Comparison of ENCODE assay signal across 27 mouse cellular contexts in the genomic region with DNA sequence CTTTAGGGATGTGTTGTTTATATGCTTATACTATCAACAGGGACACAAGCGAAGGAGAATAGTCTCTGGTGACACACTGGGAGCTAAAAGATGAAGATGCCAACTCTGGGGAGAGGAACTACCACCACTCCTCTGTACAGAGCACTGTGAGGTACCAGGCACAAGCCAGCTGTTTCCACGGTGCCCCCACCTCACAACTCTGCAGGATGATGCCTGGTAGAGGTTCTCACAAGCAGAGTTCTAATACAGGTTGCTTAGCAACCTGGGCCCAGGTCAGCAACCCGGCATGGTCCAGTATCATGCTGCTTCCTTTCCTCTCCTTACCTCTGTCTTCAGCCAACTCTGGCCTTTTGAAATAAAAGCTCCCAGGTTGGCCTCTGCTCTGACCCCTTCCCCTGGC. TPM values are rescaled to one million over a fixed set of nuclear protein-coding genes. Genes with fewer than 3 reads are reported as not detected.
A peak's percentile ranks its signal among the peaks of the same experiment; 100 is the strongest.
DNase-seq lines count a peak whose midpoint lies in the region; ATAC-seq and TF ChIP-seq lines count a peak whose summit lies in the region.
"Had no signal": no experiment of that assay in that cellular context is flagged by ENCODE, and none has a peak within 500 bp of the region (broad histone marks: within the 10 kb centered on the region; RNA-seq: fewer than 3 reads in every experiment).

No protein-coding gene starts in this region.

- no peak for DNase-seq in hindbrain, embryonic 11.5 days (ENCODE audit: low spot score)
- DNase-seq in midbrain, postnatal 0 days (ENCODE audit: low spot score), result no peak
- DNase-seq in embryonic facial prominence, embryonic 14.5 days (ENCODE audit: low spot score), result no peak
- DNase-seq: adrenal gland, postnatal 14 days; cerebellum, adult 11 months; cerebellum, adult 2 months; cerebellum, adult 9-11 months; cerebellum, postnatal 25 days; forebrain, postnatal 0 days; gastrocnemius, adult 2 months; gastrocnemius, postnatal 14 days; heart, adult 11 months; heart, postnatal 10 days; heart, postnatal 36 days; kidney, adult 18-20 months had no signal

- H3K27ac ChIP-seq in hindbrain, embryonic 13.5 days, result no peak overlapping the region
- no peak overlapping the region for H3K27ac ChIP-seq in hindbrain, embryonic 11.5 days (ENCODE audit: low read depth, low read length)
- no peak overlapping the region for H3K27ac ChIP-seq in midbrain, embryonic 15.5 days
- no peak overlapping the region for H3K27ac ChIP-seq in midbrain, postnatal 0 days (ENCODE audit: low read depth, low read length)
- H3K27ac ChIP-seq in embryonic facial prominence, embryonic 14.5 days (replicated peaks; ENCODE audit: low read depth, low read length), result no peak overlapping the region
- no peak overlapping the region for H3K27ac ChIP-seq in embryonic facial prominence, embryonic 15.5 days (replicated peaks)
- no peak overlapping the region for H3K27ac ChIP-seq in heart, embryonic 11.5 days (ENCODE audit: low read depth, low read length)
- H3K27ac ChIP-seq: forebrain, embryonic 13.5 days; gastrocnemius, adult 2 months; heart, embryonic 15.5 days; hindbrain, embryonic 15.5 days had no signal

- TF ChIP-seq CTCF in midbrain, postnatal 0 days (IDR thresholded peaks at IDR 0.05), result no peak

- H3K4me1 ChIP-seq in hindbrain, embryonic 13.5 days (replicated peaks), result peaks cover 30% of the 10 kb centered on the region
- no peaks in the 10 kb centered on the region for H3K4me1 ChIP-seq in hindbrain, embryonic 11.5 days (replicated peaks; ENCODE audit: control insufficient read depth, insufficient read depth, low read length)
- peaks cover 9% of the 10 kb centered on the region; the same call in 1 of the 2 replicates for H3K4me1 ChIP-seq in midbrain, embryonic 15.5 days
- no peaks in the 10 kb centered on the region for H3K4me1 ChIP-seq in midbrain, postnatal 0 days (ENCODE audit: insufficient read depth, low read length)
- 0 out of 2 replicates have a peak, but pooled peaks cover 6% of the 10 kb centered on the region for H3K4me1 ChIP-seq in embryonic facial prominence, embryonic 14.5 days (ENCODE audit: control insufficient read depth, insufficient read depth, low read length)
- 0 out of 2 replicates have a peak, but pooled peaks cover 3% of the 10 kb centered on the region for H3K4me1 ChIP-seq in embryonic facial prominence, embryonic 15.5 days
- H3K4me1 ChIP-seq in heart, embryonic 11.5 days (ENCODE audit: control insufficient read depth, insufficient read depth, low read length), result peaks cover 27% of the 10 kb centered on the region

- no peaks in the 10 kb centered on the region for H3K9me3 ChIP-seq in hindbrain, embryonic 13.5 days
- H3K9me3 ChIP-seq in hindbrain, embryonic 11.5 days (ENCODE audit: control insufficient read depth, low read length), result no peaks in the 10 kb centered on the region
- no peaks in the 10 kb centered on the region for H3K9me3 ChIP-seq in midbrain, embryonic 15.5 days
- H3K9me3 ChIP-seq in midbrain, postnatal 0 days (ENCODE audit: low read length), result no peaks in the 10 kb centered on the region
- no peaks in the 10 kb centered on the region for H3K9me3 ChIP-seq in embryonic facial prominence, embryonic 14.5 days (ENCODE audit: control insufficient read depth, low read length)
- H3K9me3 ChIP-seq in embryonic facial prominence, embryonic 15.5 days (replicated peaks), result no peaks in the 10 kb centered on the region
- H3K9me3 ChIP-seq in heart, embryonic 11.5 days (replicated peaks; ENCODE audit: control insufficient read depth, low read length), result no peaks in the 10 kb centered on the region
- H3K9me3 ChIP-seq: forebrain, embryonic 13.5 days; heart, embryonic 12.5 days; heart, embryonic 15.5 days; hindbrain, embryonic 15.5 days had no signal

- no peaks in the 10 kb centered on the region for H3K27me3 ChIP-seq in hindbrain, embryonic 13.5 days
- no peaks in the 10 kb centered on the region for H3K27me3 ChIP-seq in hindbrain, embryonic 11.5 days (ENCODE audit: control insufficient read depth, insufficient read depth, low read length)
- H3K27me3 ChIP-seq in midbrain, embryonic 15.5 days (replicated peaks), result no peaks in the 10 kb centered on the region
- H3K27me3 ChIP-seq in midbrain, postnatal 0 days (ENCODE audit: insufficient read depth, low read length), result no peaks in the 10 kb centered on the region
- no peaks in the 10 kb centered on the region for H3K27me3 ChIP-seq in embryonic facial prominence, embryonic 14.5 days (replicated peaks; ENCODE audit: control insufficient read depth, insufficient read depth, low read length)
- H3K27me3 ChIP-seq in embryonic facial prominence, embryonic 15.5 days, result no peaks in the 10 kb centered on the region
- no peaks in the 10 kb centered on the region for H3K27me3 ChIP-seq in heart, embryonic 11.5 days (ENCODE audit: control insufficient read depth, insufficient read depth, low read length)
- H3K27me3 ChIP-seq: heart, embryonic 12.5 days; heart, embryonic 15.5 days; hindbrain, embryonic 15.5 days had no signal

- peaks cover 13% of the 10 kb centered on the region for H3K36me3 ChIP-seq in hindbrain, embryonic 13.5 days
- H3K36me3 ChIP-seq in hindbrain, embryonic 11.5 days (ENCODE audit: control insufficient read depth, insufficient read depth, low read length), result no peaks in the 10 kb centered on the region
- peaks cover 2% of the 10 kb centered on the region; the same call in 1 of the 2 replicates for H3K36me3 ChIP-seq in midbrain, embryonic 15.5 days (replicated peaks)
- peaks cover 2% of the 10 kb centered on the region for H3K36me3 ChIP-seq in midbrain, postnatal 0 days (ENCODE audit: insufficient read depth, low read length)
- H3K36me3 ChIP-seq in embryonic facial prominence, embryonic 14.5 days (ENCODE audit: control insufficient read depth, insufficient read depth, low read length), result no peaks in the 10 kb centered on the region
- no peaks in the 10 kb centered on the region for H3K36me3 ChIP-seq in embryonic facial prominence, embryonic 15.5 days
- no peaks in the 10 kb centered on the region for H3K36me3 ChIP-seq in heart, embryonic 11.5 days (ENCODE audit: control insufficient read depth, insufficient read depth, low read length)
- H3K36me3 ChIP-seq: heart, embryonic 15.5 days had no signal

- no peak overlapping the region for H3K9ac ChIP-seq in hindbrain, embryonic 13.5 days
- no peak overlapping the region for H3K9ac ChIP-seq in hindbrain, embryonic 11.5 days (ENCODE audit: low read depth, low read length)
- H3K9ac ChIP-seq in midbrain, embryonic 15.5 days, result no peak overlapping the region
- no peak overlapping the region for H3K9ac ChIP-seq in midbrain, postnatal 0 days (replicated peaks; ENCODE audit: low read length, poor library complexity, severe bottlenecking)
- H3K9ac ChIP-seq in embryonic facial prominence, embryonic 14.5 days (ENCODE audit: low read depth, low read length), result no peak overlapping the region
- H3K9ac ChIP-seq in embryonic facial prominence, embryonic 15.5 days, result no peak overlapping the region
- no peak overlapping the region for H3K9ac ChIP-seq in heart, embryonic 11.5 days (ENCODE audit: low read depth, low read length)
- H3K9ac ChIP-seq: forebrain, embryonic 13.5 days; forebrain, postnatal 0 days; heart, embryonic 12.5 days; heart, embryonic 15.5 days; hindbrain, embryonic 15.5 days had no signal

- peak; percentile 16; the same call in 1 of the 2 replicates for ATAC-seq in hindbrain, embryonic 13.5 days (ENCODE audit: low FRiP score)
- ATAC-seq in hindbrain, embryonic 11.5 days (ENCODE audit: low FRiP score), result no peak
- peak; percentile 59; the same call in 1 of the 2 replicates for ATAC-seq in midbrain, embryonic 15.5 days (replicated peaks)
- ATAC-seq in midbrain, postnatal 0 days (ENCODE audit: low FRiP score), result no peak; the same call in 1 of the 2 replicates
- ATAC-seq in embryonic facial prominence, embryonic 14.5 days (ENCODE audit: low read depth), result 0 out of 2 replicates have a peak, but pooled peaks have one; percentile 14
- peak; percentile 20; the same call in 1 of the 2 replicates for ATAC-seq in embryonic facial prominence, embryonic 15.5 days (ENCODE audit: insufficient number of reproducible peaks, low FRiP score, low TSS enrichment, low read depth)
- no peak for ATAC-seq in heart, embryonic 11.5 days (replicated peaks; ENCODE audit: insufficient number of reproducible peaks, low FRiP score, low TSS enrichment)
- ATAC-seq: CD4-positive, CD25-positive, alpha-beta regulatory T cell, adult 4 months; forebrain, embryonic 13.5 days; forebrain, postnatal 0 days; inflammation-experienced regulatory T-cells, adult 6 months; intestine, embryonic 16.5 days had no signal

- H3K4me3 ChIP-seq in hindbrain, embryonic 13.5 days, result no peak overlapping the region
- no peak overlapping the region for H3K4me3 ChIP-seq in hindbrain, embryonic 11.5 days (ENCODE audit: low read depth, low read length)
- H3K4me3 ChIP-seq in midbrain, embryonic 15.5 days, result no peak overlapping the region
- no peak overlapping the region for H3K4me3 ChIP-seq in midbrain, postnatal 0 days (ENCODE audit: low read depth, low read length)
- no peak overlapping the region for H3K4me3 ChIP-seq in embryonic facial prominence, embryonic 14.5 days (ENCODE audit: low read depth, low read length)
- no peak overlapping the region for H3K4me3 ChIP-seq in embryonic facial prominence, embryonic 15.5 days (replicated peaks)
- no peak overlapping the region for H3K4me3 ChIP-seq in heart, embryonic 11.5 days (ENCODE audit: low read depth, low read length)
- H3K4me3 ChIP-seq: erythroblast, embryonic 14.5 days; forebrain, embryonic 13.5 days; gastrocnemius, adult 2 months; heart, embryonic 12.5 days; heart, embryonic 15.5 days; hindbrain, embryonic 15.5 days had no signal

- WGBS in hindbrain, embryonic 13.5 days, result 43% methylated on average over 3 of the region's 3 CpGs
- 43% methylated on average over 3 of the region's 3 CpGs for WGBS in hindbrain, embryonic 11.5 days
- WGBS in midbrain, embryonic 15.5 days, result 34% methylated on average over 3 of the region's 3 CpGs
- WGBS in midbrain, postnatal 0 days, result 32% methylated on average over 3 of the region's 3 CpGs
- WGBS in embryonic facial prominence, embryonic 14.5 days, result 56% methylated on average over 3 of the region's 3 CpGs
- 55% methylated on average over 3 of the region's 3 CpGs for WGBS in embryonic facial prominence, embryonic 15.5 days
- 56% methylated on average over 3 of the region's 3 CpGs for WGBS in heart, embryonic 11.5 days (ENCODE audit: insufficient replicate concordance)

- H3K4me2 ChIP-seq in hindbrain, embryonic 13.5 days, result no peak overlapping the region
- H3K4me2 ChIP-seq in hindbrain, embryonic 11.5 days (replicated peaks; ENCODE audit: low read depth, low read length), result no peak overlapping the region
- no peak overlapping the region for H3K4me2 ChIP-seq in midbrain, embryonic 15.5 days
- H3K4me2 ChIP-seq in midbrain, postnatal 0 days (ENCODE audit: low read depth, low read length, poor library complexity, severe bottlenecking), result no peak overlapping the region
- no peak overlapping the region for H3K4me2 ChIP-seq in embryonic facial prominence, embryonic 14.5 days (ENCODE audit: low read depth, low read length)
- no peak overlapping the region for H3K4me2 ChIP-seq in embryonic facial prominence, embryonic 15.5 days (replicated peaks)
- no peak overlapping the region for H3K4me2 ChIP-seq in heart, embryonic 11.5 days
- H3K4me2 ChIP-seq: forebrain, embryonic 13.5 days; heart, embryonic 12.5 days; heart, embryonic 15.5 days; hindbrain, embryonic 15.5 days had no signal

RNA-seq across cellular contexts. Expression of a gene that starts 7.7 kb away (rescaled TPM):
- polyA plus RNA-seq in hindbrain, embryonic 13.5 days (2015; fragmentation: Nextera tagmentation; extraction: Ambion mirVana), result 0.30 and 0.49 TPM in 2 replicates
- 0.24 and 0.25 TPM in 2 replicates for polyA plus RNA-seq in hindbrain, embryonic 11.5 days (2014; fragmentation: Nextera tagmentation; extraction: Ambion mirVana)
- polyA plus RNA-seq in midbrain, embryonic 15.5 days (2015; fragmentation: Nextera tagmentation; extraction: Ambion mirVana), result 0.33 and 0.37 TPM in 2 replicates
- 0.55 and 0.57 TPM in 2 replicates for total RNA-seq in midbrain, postnatal 0 days (2014; rRNA removed)
- 0.22 and 0.46 TPM in 2 replicates for polyA plus RNA-seq in midbrain, postnatal 0 days (2015; fragmentation: Nextera tagmentation; extraction: Ambion mirVana)
- polyA plus RNA-seq in embryonic facial prominence, embryonic 14.5 days (2014; fragmentation: Nextera tagmentation; extraction: Ambion mirVana), result 2.7 and 4.8 TPM in 2 replicates
- polyA plus RNA-seq in embryonic facial prominence, embryonic 15.5 days (2015; fragmentation: Nextera tagmentation; extraction: Ambion mirVana), result 7.3 and 10.7 TPM in 2 replicates
- polyA plus RNA-seq in heart, embryonic 11.5 days (2014; fragmentation: Nextera tagmentation; extraction: Ambion mirVana), result 0.37 and 0.47 TPM in 2 replicates
- polyA plus RNA-seq: CD4-positive, CD25-positive, alpha-beta regulatory T cell, adult 4 months; inflammation-experienced regulatory T-cells, adult 6 months had no signal

RNA-seq across cellular contexts. Expression of a gene that starts 18.3 kb away (rescaled TPM):
- polyA plus RNA-seq in hindbrain, embryonic 13.5 days (2015; fragmentation: Nextera tagmentation; extraction: Ambion mirVana), result 17.3 and 18.4 TPM in 2 replicates
- polyA plus RNA-seq in hindbrain, embryonic 11.5 days (2014; fragmentation: Nextera tagmentation; extraction: Ambion mirVana), result 10.7 and 15.2 TPM in 2 replicates
- polyA plus RNA-seq in midbrain, embryonic 15.5 days (2015; fragmentation: Nextera tagmentation; extraction: Ambion mirVana), result 20.6 and 23.8 TPM in 2 replicates
- 66.0 and 74.3 TPM in 2 replicates for total RNA-seq in midbrain, postnatal 0 days (2014; rRNA removed)
- polyA plus RNA-seq in midbrain, postnatal 0 days (2015; fragmentation: Nextera tagmentation; extraction: Ambion mirVana), result 11.1 and 14.6 TPM in 2 replicates
- polyA plus RNA-seq in embryonic facial prominence, embryonic 14.5 days (2014; fragmentation: Nextera tagmentation; extraction: Ambion mirVana), result 9.2 and 10.1 TPM in 2 replicates
- 7.2 and 9.8 TPM in 2 replicates for polyA plus RNA-seq in embryonic facial prominence, embryonic 15.5 days (2015; fragmentation: Nextera tagmentation; extraction: Ambion mirVana)
- 8.4 and 11.9 TPM in 2 replicates for polyA plus RNA-seq in heart, embryonic 11.5 days (2014; fragmentation: Nextera tagmentation; extraction: Ambion mirVana)

RNA-seq across cellular contexts. Expression of a gene that starts 40.5 kb away (rescaled TPM):
- polyA plus RNA-seq in hindbrain, embryonic 13.5 days (2015; fragmentation: Nextera tagmentation; extraction: Ambion mirVana), result 15.3 and 16.3 TPM in 2 replicates
- 4.8 and 5.3 TPM in 2 replicates for polyA plus RNA-seq in hindbrain, embryonic 11.5 days (2014; fragmentation: Nextera tagmentation; extraction: Ambion mirVana)
- polyA plus RNA-seq in midbrain, embryonic 15.5 days (2015; fragmentation: Nextera tagmentation; extraction: Ambion mirVana), result 18.5 and 19.0 TPM in 2 replicates
- 40.0 and 51.9 TPM in 2 replicates for total RNA-seq in midbrain, postnatal 0 days (2014; rRNA removed)
- 20.7 and 20.9 TPM in 2 replicates for polyA plus RNA-seq in midbrain, postnatal 0 days (2015; fragmentation: Nextera tagmentation; extraction: Ambion mirVana)
- 5.0 and 6.0 TPM in 2 replicates for polyA plus RNA-seq in embryonic facial prominence, embryonic 14.5 days (2014; fragmentation: Nextera tagmentation; extraction: Ambion mirVana)
- 9.2 and 11.2 TPM in 2 replicates for polyA plus RNA-seq in embryonic facial prominence, embryonic 15.5 days (2015; fragmentation: Nextera tagmentation; extraction: Ambion mirVana)
- polyA plus RNA-seq in heart, embryonic 11.5 days (2014; fragmentation: Nextera tagmentation; extraction: Ambion mirVana), result 5.8 and 6.4 TPM in 2 replicates

Comparison
In these comparisons a context has a peak if more than half of its experiments do, and no peak if none do; other contexts are left out.
1. ATAC-seq: peak in hindbrain, embryonic 13.5 days (single experiment), midbrain, embryonic 15.5 days (single experiment), embryonic facial prominence, embryonic 14.5 days (single experiment) and embryonic facial prominence, embryonic 15.5 days (single experiment); none in hindbrain, embryonic 11.5 days (single experiment), midbrain, postnatal 0 days (single experiment) and heart, embryonic 11.5 days (single experiment).